Mouse (Mus musculus) midbrain, embryonic 15.5 days (tissue): ENCODE measurements around the gene Gm49318. TPM values are rescaled to one million over a fixed set of nuclear protein-coding genes. Genes with fewer than 3 reads are reported as not detected.
A peak's percentile ranks its signal among the peaks of the same experiment; 100 is the strongest.

Experiments used
- ATAC-seq: fragments of 200-750 bp; cut with Nextera tagmentation; replicated peaks from 2 replicates; pipeline ENCODE4 v1.8.0; 2017; ENCODE audit warnings: moderate TSS enrichment
- H3K27ac ChIP-seq: fragments of 300-500 bp; sonication (generic); 2 replicates; pipeline ENCODE4 v1.5.1; 2015; ENCODE audit warnings: mild to moderate bottlenecking, inconsistent platforms
- H3K27me3 ChIP-seq: fragments of 300-500 bp; sonication (generic); replicated peaks from 2 replicates; pipeline ENCODE4 v1.6.1; 2015; ENCODE audit warnings: inconsistent platforms
- H3K36me3 ChIP-seq: fragments of 300-500 bp; sonication (generic); replicated peaks from 2 replicates; pipeline ENCODE4 v1.6.1; 2015; ENCODE audit warnings: inconsistent platforms
- H3K4me1 ChIP-seq: fragments of 300-500 bp; sonication (generic); 2 replicates; pipeline ENCODE4 v1.6.1; 2015; ENCODE audit warnings: inconsistent platforms
- H3K4me2 ChIP-seq: fragments of 300-500 bp; sonication (generic); 2 replicates; pipeline ENCODE4 v1.6.1; 2015; ENCODE audit warnings: inconsistent platforms, mild to moderate bottlenecking, moderate library complexity
- H3K4me3 ChIP-seq: fragments of 300-500 bp; sonication (generic); 2 replicates; pipeline ENCODE4 v1.5.1; 2015; ENCODE audit warnings: mild to moderate bottlenecking, inconsistent platforms
- H3K9ac ChIP-seq: fragments of 300-500 bp; sonication (generic); 2 replicates; pipeline ENCODE4 v1.6.1; 2015; ENCODE audit warnings: mild to moderate bottlenecking, inconsistent platforms
- H3K9me3 ChIP-seq: fragments of 300-500 bp; sonication (generic); 2 replicates; pipeline ENCODE4 v1.6.1; 2016; ENCODE audit warnings: inconsistent platforms
- WGBS: fragments of 180-500 bp; shearing (Covaris S2); methylation state at CpG from one replicate; pipeline ENCODE4 v1.1.7; 2015; ENCODE audit warnings: mixed read lengths; 5-methylcytosine and 5-hydroxymethylcytosine counted together
- polyA plus RNA-seq: library from polyadenylated mRNA; unstranded; fragments of >200 nt; fragmentation: Nextera tagmentation; extraction: Ambion mirVana; gene quantifications from 2 replicates; pipeline ENCODE4 v1.2.1, GENCODE M21; 2015

The Gm49318 gene
- polyA plus RNA-seq, 1 experiment from 2014 or later, result not detected

DNA sequence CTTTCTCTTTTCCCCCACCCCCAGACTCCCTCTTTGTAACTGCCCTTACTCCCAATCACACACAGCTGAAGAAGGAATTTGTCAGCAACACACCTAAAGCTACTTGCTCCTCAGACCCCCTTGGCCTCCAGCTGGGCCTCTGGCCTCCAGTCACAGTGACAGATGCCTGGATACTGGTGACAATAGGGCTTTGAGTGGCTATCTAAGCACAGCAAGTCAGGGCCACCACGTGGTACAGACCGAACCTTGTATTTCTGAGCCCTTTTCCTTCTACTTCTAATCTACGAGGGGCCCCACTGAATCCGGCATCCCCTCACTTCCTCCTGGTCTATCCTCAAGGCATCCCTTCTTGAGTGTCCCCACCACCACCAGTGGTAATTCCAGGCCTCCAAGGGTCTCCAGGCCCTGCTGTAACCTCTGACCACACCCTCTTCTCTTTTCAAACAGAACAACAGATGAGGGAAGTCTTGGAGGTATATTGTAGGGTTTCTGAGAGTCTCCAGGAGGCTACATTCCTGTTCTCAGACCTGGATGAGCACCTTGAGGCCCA lies 21.3 kb downstream of the Gm49318 start:
- H3K36me3 ChIP-seq, result no peaks in the 10 kb centered on the region
- H3K27ac ChIP-seq, result peak overlapping the region; percentile 91
- peak overlapping the region; percentile 83 for H3K4me2 ChIP-seq
- 0 out of 2 replicates have a peak, but pooled peaks have one; percentile 3 for ATAC-seq
- peak overlapping the region; percentile 98 for H3K9ac ChIP-seq
- 17% methylated on average over 4 of the region's 4 CpGs for WGBS
- H3K9me3 ChIP-seq, result no peaks in the 10 kb centered on the region
- H3K4me1 ChIP-seq, result peaks cover 48% of the 10 kb centered on the region
- H3K27me3 ChIP-seq, result no peaks in the 10 kb centered on the region
- peak overlapping the region; percentile 88 for H3K4me3 ChIP-seq

DNA sequence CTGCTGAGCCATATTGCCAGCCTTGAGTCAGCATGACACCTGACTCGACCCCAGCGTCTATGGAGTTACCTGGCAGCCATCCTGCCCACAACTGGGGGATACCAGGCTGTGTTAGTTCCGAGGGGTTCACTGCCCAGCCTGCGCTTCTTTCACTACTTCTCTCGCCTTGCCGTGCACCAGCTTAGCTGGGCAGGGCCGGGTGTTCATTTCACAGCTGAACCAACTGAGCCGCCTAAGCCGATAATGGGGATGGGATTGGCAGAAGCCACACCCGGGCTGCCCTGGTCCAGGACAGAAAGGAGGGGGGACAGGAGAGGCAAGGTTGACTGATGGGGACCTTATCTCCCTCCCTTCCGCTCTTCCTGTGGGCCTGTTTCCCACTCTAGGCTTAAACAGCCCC lies 21.7 kb downstream of the Gm49318 start:
- 51% methylated on average over 11 of the region's 11 CpGs for WGBS
- ATAC-seq, result no peak
- Histone ChIP-seq H3K4me3 (peak overlapping the region; percentile 88), H3K9ac (peak overlapping the region; percentile 98), H3K4me2 (peak overlapping the region; percentile 83), H3K36me3 (no peaks in the 10 kb centered on the region), H3K9me3 (no peaks in the 10 kb centered on the region), H3K4me1 (peaks cover 43% of the 10 kb centered on the region), H3K27me3 (no peaks in the 10 kb centered on the region), H3K27ac (peak overlapping the region; percentile 91)

DNA sequence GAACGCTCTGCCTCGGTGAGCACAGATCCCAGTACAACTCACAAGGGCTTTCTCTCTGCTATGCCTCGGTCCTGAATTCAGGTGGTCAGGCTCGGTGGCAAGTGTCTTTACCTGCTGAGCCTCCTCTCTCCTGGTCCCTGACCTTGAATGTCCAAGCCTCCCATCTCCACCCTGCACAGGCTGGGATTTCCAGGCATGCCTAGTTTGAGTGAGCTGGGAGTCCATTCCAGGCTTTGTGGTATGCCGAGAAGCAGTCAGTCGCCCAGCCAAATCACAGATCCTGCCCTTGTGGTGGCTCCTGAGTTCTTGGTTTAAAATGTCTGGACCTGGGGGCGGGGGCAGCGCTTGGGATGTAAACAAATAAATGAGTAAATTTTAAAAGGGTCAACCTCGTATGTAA lies 23.7 kb downstream of the Gm49318 start:
- ATAC-seq, result no peak
- H3K9ac ChIP-seq, result no peak overlapping the region; the same call in 1 of the 2 replicates
- 62% methylated on average over 9 of the region's 9 CpGs for WGBS
- peak overlapping the region; percentile 17 for H3K4me2 ChIP-seq
- no peaks in the 10 kb centered on the region for H3K36me3 ChIP-seq
- no peaks in the 10 kb centered on the region for H3K9me3 ChIP-seq
- H3K27me3 ChIP-seq, result no peaks in the 10 kb centered on the region
- peaks cover 40% of the 10 kb centered on the region for H3K4me1 ChIP-seq
- H3K27ac ChIP-seq, result no peak overlapping the region
- H3K4me3 ChIP-seq, result no peak overlapping the region

DNA sequence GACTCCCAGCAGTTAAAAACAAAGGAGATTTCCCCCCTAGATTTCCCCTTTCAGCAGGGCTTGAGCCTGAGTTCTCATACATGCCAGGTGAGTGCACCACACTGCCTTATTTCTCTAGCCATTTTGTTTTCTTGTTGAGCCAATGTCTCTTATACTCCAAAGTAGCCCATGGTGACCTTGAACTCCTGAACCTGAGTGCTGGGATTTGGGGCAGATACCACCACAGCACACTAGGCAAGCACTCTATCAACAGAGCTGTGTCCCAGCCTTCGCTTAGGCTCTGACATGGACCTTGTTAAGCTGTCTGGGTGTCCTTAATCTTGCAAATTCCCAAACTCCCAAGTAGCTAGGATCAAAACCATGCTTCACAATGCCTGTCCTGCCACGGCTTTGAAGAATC lies 29.2 kb downstream of the Gm49318 start:
- no peak overlapping the region for H3K27ac ChIP-seq
- H3K36me3 ChIP-seq, result no peaks in the 10 kb centered on the region
- no peak overlapping the region for H3K9ac ChIP-seq
- no peak overlapping the region for H3K4me2 ChIP-seq
- WGBS, result 68% methylated on average over 2 of the region's 2 CpGs
- no peaks in the 10 kb centered on the region for H3K9me3 ChIP-seq
- no peak overlapping the region for H3K4me3 ChIP-seq
- no peak for ATAC-seq
- H3K4me1 ChIP-seq, result peaks cover 16% of the 10 kb centered on the region
- H3K27me3 ChIP-seq, result no peaks in the 10 kb centered on the region

DNA sequence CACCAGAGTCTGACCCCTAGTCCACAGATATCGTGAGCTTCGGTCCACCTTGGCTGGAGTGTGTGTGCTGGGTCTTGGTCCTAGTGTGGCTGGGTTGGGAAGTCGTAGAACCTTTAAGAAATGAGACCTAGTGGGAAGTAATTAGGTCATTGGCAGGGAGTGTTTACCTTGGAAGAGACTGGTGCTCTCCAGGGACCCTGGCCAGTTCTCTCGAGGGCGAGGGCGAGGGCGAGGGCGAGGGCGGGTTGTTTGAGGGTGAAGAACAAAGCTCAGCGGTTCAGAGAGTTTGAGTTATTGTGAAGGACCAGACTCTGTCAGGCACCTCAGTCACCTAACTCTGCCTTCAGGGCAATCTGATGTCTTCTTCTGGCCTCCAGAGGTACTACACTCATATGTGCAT lies 33.2 kb downstream of the Gm49318 start:
- Histone ChIP-seq H3K9me3 (no peaks in the 10 kb centered on the region), H3K27me3 (no peaks in the 10 kb centered on the region), H3K4me3 (no peak overlapping the region), H3K27ac (no peak overlapping the region), H3K4me2 (no peak overlapping the region), H3K9ac (no peak overlapping the region), H3K36me3 (peaks cover 25% of the 10 kb centered on the region; the same call in 1 of the 2 replicates), H3K4me1 (peaks cover 30% of the 10 kb centered on the region)
- 0 out of 2 replicates have a peak, but pooled peaks have one; percentile 25 for ATAC-seq
- WGBS, result 83% methylated on average over 10 of the region's 10 CpGs

DNA sequence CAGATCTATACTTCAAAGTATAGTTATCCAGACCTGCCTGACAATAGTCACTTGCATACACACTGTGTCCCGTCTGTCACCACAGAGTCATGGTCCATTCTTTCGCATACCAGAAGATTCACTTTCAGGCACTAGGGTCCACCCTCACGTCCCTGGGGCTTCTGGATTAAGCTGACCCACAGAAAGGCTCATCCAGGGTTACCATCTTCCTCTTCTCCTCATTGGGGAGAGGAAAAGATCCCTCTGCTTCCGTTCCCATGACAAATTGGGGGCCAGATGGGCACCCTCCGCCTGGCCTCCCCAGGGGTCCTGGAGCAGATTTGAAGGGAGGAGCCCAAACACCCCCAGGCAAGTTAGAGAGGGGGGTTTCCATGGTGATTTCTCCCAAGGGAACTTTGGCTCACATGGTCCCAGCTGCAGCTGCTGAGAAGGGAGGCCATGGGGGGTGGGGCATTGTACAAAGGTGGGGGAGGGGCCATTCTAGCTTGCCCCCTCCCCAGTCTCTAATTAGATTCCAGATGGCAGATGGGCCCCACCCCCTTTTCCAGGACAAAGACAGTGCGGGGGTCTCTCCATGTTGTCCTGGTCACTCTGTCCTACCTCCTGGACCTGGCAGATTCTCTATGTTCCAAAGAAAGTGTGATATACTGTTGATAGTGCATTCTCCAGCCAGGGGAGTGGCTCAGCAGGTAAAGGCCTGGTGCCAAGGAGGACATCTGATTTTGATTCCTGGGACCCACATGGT lies 35.6 kb downstream of the Gm49318 start:
- Histone ChIP-seq H3K4me1 (peaks cover 19% of the 10 kb centered on the region), H3K9me3 (no peaks in the 10 kb centered on the region), H3K36me3 (peaks cover 39% of the 10 kb centered on the region), H3K4me2 (no peak overlapping the region), H3K9ac (no peak overlapping the region), H3K27me3 (no peaks in the 10 kb centered on the region), H3K27ac (no peak overlapping the region; the same call in 1 of the 2 replicates), H3K4me3 (no peak overlapping the region)
- ATAC-seq, result no peak; the same call in 1 of the 2 replicates
- 17% methylated on average over 6 of the region's 6 CpGs for WGBS

DNA sequence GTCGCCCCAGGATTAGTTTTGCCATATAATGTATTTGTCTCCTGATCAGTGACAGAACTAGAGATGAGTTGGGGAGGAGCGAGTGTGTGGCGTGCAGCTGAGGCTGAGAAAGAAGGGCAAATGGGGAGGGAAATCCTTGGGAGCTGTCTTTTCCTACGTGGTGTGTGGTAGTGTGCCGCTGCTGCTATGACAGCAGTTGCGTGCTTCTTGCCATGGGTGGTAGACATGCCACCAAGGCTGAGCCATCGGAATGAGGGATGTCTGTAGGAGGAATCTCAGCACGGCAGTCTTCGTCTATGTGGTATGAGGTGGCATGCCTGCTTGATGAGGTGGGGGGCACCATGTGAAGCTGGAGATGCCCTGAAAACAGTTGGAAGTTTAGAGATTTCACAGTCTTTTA lies 40.7 kb downstream of the Gm49318 start:
- Histone ChIP-seq H3K9me3 (no peaks in the 10 kb centered on the region), H3K9ac (no peak overlapping the region), H3K4me3 (no peak overlapping the region), H3K36me3 (peaks cover 53% of the 10 kb centered on the region), H3K4me2 (no peak overlapping the region), H3K4me1 (peaks cover 3% of the 10 kb centered on the region), H3K27me3 (no peaks in the 10 kb centered on the region), H3K27ac (no peak overlapping the region)
- ATAC-seq, result no peak
- 94% methylated on average over 9 of the region's 9 CpGs for WGBS

DNA sequence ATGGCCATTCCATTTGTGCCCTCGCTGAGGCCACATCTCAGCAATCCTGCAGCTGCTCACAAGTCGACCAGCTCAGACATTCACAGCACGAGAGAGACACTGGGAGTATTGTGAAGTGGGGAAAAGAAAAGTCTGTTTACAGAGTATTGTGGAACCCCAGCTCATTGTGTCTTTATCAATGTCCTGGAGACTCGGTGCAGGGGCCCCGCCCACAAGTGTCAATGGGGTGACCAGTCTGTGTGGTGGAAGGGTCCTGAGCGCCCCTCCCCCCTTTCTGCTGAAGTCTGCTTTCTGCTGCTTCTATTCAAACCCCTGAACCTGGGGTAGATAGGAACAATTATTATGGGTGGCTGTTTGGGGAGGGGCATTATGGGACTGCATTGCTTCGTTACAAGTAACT lies 42.6 kb downstream of the Gm49318 start:
- Histone ChIP-seq H3K27ac (no peak overlapping the region), H3K4me2 (no peak overlapping the region), H3K9me3 (no peaks in the 10 kb centered on the region), H3K36me3 (peaks cover 53% of the 10 kb centered on the region), H3K4me1 (0 out of 2 replicates have a peak, but pooled peaks cover 3% of the 10 kb centered on the region), H3K9ac (no peak overlapping the region), H3K27me3 (no peaks in the 10 kb centered on the region), H3K4me3 (no peak overlapping the region)
- no peak for ATAC-seq
- WGBS, result 24% methylated on average over 7 of the region's 7 CpGs

DNA sequence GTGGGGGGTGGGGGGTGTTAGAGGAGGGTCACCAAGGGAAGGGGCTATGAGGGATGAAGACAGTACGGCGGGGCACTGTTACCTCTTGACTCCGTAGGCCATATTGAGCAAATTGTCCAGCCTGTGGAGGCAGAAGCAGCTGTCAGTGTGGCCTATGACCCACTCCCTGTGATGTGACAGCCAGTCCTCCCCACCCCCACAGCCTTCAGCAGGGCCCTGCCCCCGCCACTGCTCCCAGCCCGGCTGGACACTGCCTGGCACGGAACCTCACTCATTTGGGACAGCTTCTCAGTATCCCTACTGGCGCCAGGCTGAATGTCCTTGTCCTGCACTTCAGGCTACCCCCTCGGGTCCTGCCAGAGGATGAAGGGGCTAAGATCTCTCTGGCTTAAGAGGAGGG lies 46.5 kb downstream of the Gm49318 start:
- no peak overlapping the region for H3K4me3 ChIP-seq
- H3K27ac ChIP-seq, result no peak overlapping the region
- peaks cover 32% of the 10 kb centered on the region for H3K36me3 ChIP-seq
- 0 out of 2 replicates have a peak, but pooled peaks cover 3% of the 10 kb centered on the region for H3K4me1 ChIP-seq
- whole genome bisulfite sequencing, result 55% methylated on average over 8 of the region's 8 CpGs
- H3K27me3 ChIP-seq, result no peaks in the 10 kb centered on the region
- ATAC-seq, result no peak
- no peak overlapping the region for H3K4me2 ChIP-seq
- no peak overlapping the region for H3K9ac ChIP-seq
- H3K9me3 ChIP-seq, result no peaks in the 10 kb centered on the region

DNA sequence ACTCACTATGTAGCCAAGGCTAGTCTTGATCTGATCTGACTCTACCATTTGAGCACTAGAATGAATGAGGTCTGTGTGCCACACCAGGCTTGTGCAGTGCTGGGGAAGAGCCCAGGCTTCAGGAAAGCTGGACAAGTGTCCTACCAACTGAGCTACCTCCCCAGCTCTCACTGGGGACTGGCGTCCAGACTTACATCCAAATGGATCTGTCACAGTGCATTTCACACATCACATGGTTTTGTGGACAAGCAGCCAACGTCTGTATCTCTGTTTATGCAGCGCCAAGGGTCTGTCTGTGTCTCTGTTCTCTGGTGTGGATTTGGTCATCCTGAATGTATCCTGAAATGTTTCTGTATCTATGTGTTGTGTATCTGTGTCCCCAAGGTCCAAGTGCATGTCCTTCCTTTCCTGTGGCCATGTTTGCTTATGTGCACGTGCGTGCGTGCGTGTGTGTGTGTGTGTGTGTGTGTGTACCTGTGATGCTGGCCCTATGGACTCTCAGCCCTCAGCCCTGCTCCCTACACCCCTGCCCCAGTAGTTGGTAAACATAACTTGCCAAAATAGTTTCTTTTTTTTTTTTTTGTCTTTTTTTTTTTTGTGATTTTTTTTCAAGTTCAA lies 53.7 kb downstream of the Gm49318 start:
- no peaks in the 10 kb centered on the region for H3K27me3 ChIP-seq
- no peak overlapping the region for H3K4me2 ChIP-seq
- no peaks in the 10 kb centered on the region for H3K9me3 ChIP-seq
- peaks cover 28% of the 10 kb centered on the region for H3K36me3 ChIP-seq
- no peak overlapping the region for H3K9ac ChIP-seq
- ATAC-seq, result no peak
- no peak overlapping the region for H3K27ac ChIP-seq
- WGBS, result 72% methylated on average over 7 of the region's 7 CpGs
- no peak overlapping the region for H3K4me3 ChIP-seq
- H3K4me1 ChIP-seq, result no peaks in the 10 kb centered on the region

DNA sequence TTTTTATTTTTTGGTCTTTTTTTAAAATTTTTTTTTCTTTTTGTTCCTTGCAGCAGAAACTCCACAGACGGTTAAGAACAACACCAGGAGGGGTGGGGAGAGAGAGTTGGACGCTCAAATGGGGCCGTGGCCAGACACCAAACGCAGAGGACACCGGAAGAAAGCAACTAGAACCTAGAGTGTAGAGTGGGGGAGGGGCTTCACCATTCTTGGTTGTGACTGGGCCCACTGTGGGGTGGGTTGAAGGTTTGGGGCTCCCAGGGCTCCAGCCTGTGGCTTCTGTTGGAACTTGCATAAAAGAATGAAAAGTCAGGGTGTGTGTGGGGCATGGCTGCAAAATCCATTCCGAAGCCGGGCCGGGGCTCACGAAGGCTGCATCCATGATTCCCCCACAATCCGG lies 54.8 kb downstream of the Gm49318 start:
- Histone ChIP-seq H3K9me3 (no peaks in the 10 kb centered on the region), H3K9ac (no peak overlapping the region), H3K27me3 (no peaks in the 10 kb centered on the region), H3K36me3 (peaks cover 32% of the 10 kb centered on the region), H3K27ac (no peak overlapping the region), H3K4me1 (no peaks in the 10 kb centered on the region), H3K4me2 (no peak overlapping the region), H3K4me3 (no peak overlapping the region)
- ATAC-seq, result no peak
- 73% methylated on average over 10 of the region's 10 CpGs for WGBS

DNA sequence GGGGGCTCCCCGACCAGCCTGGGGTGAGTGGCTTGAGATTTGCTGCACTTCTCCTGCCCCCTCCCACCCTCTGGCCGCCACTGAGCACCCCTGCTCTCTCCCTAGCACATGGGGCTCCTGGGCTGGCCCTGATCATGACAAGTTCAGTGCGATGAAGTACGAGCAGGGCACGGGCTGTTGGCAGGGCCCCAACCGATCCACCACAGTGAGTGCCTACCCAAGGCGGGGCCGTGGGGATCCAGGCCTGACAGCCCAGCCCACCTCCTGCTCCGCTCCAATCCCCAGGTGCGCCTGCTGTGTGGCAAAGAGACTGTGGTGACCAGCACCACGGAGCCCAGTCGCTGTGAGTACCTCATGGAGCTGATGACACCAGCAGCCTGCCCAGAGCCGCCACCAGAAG lies 58.3 kb downstream of the Gm49318 start:
- Histone ChIP-seq H3K4me2 (no peak overlapping the region), H3K4me3 (no peak overlapping the region), H3K9ac (no peak overlapping the region), H3K9me3 (no peaks in the 10 kb centered on the region), H3K4me1 (no peaks in the 10 kb centered on the region), H3K36me3 (peaks cover 34% of the 10 kb centered on the region), H3K27ac (no peak overlapping the region), H3K27me3 (no peaks in the 10 kb centered on the region)
- ATAC-seq, result peak; percentile 15; the same call in 1 of the 2 replicates
- 98% methylated on average over 13 of the region's 13 CpGs for WGBS
